Mouse (Mus musculus) lung, postnatal 0 days (tissue): Measurements from ENCODE around the gene Armc12. TPM values are rescaled to one million over a fixed set of nuclear protein-coding genes. Genes with fewer than 3 reads are reported as not detected.

Source experiments
- ATAC-seq: fragments of 200-750 bp; cut with Nextera tagmentation; 2 replicates; pipeline ENCODE4 v1.8.0; 2017; ENCODE audit warnings: moderate library complexity
- DNase-seq: peaks from one replicate; pipeline ENCODE4 v3.0.0-alpha.2; 2016; ENCODE audit warnings: low spot score
- H3K27ac ChIP-seq: fragments of 300-500 bp; sonication (generic); 2 replicates; pipeline ENCODE4 v1.5.1; 2014; ENCODE audit warnings: antibody characterized with exemption, mild to moderate bottlenecking, low read length, mixed read lengths
- H3K27me3 ChIP-seq: fragments of 300-500 bp; sonication (generic); replicated peaks from 2 replicates; pipeline ENCODE4 v1.6.1; 2014; ENCODE audit warnings: low read length, mixed read lengths; ENCODE audit not compliant: insufficient read depth
- H3K36me3 ChIP-seq: fragments of 300-500 bp; sonication (generic); 2 replicates; pipeline ENCODE4 v1.6.1; 2014; ENCODE audit warnings: low read length, mixed read lengths; ENCODE audit not compliant: insufficient read depth
- H3K4me1 ChIP-seq: fragments of 300-500 bp; sonication (generic); 2 replicates; pipeline ENCODE4 v1.6.1; 2014; ENCODE audit warnings: antibody characterized with exemption, low read depth, low read length, mixed read lengths; ENCODE audit not compliant: insufficient read depth
- H3K4me2 ChIP-seq: fragments of 300-500 bp; sonication (generic); replicated peaks from 2 replicates; pipeline ENCODE4 v1.6.1; 2014; ENCODE audit warnings: low read depth, mild to moderate bottlenecking, low read length, moderate library complexity, mixed read lengths
- H3K4me3 ChIP-seq: fragments of 300-500 bp; sonication (generic); 2 replicates; pipeline ENCODE4 v1.5.1; 2014; ENCODE audit warnings: low read depth, low read length
- H3K9ac ChIP-seq: fragments of 300-500 bp; sonication (generic); replicated peaks from 2 replicates; pipeline ENCODE4 v1.6.1; 2014; ENCODE audit warnings: low read depth, mild to moderate bottlenecking
- H3K9me3 ChIP-seq: fragments of 300-500 bp; sonication (generic); 2 replicates; pipeline ENCODE4 v1.6.1; 2016; ENCODE audit warnings: low read length, mixed read lengths
- CTCF ChIP-seq: IDR thresholded peaks from 2 replicates; pipeline ENCODE4 v1.5.1; 2016; ENCODE audit warnings: antibody characterized with exemption, mild to moderate bottlenecking
- EP300 ChIP-seq: IDR thresholded peaks from 2 replicates; pipeline ENCODE4 v1.6.1; 2016; ENCODE audit warnings: antibody characterized with exemption, mild to moderate bottlenecking, control low read depth
- WGBS: fragments of 180-500 bp; shearing (Covaris S2); extraction: QIAGEN DNeasy Blood & Tissue Kit; methylation state at CpG from one replicate; pipeline ENCODE4 v1.1.7; 2014; 5-methylcytosine and 5-hydroxymethylcytosine counted together
- polyA plus RNA-seq: library from polyadenylated mRNA; unstranded; fragments of >200 nt; fragmentation: Nextera tagmentation; extraction: Ambion mirVana; gene quantifications from 2 replicates; pipeline ENCODE4 v1.2.1, GENCODE M21; 2015

Gene Armc12
- polyA plus RNA-seq, 1 experiment from 2014 or later = not detected

DNA sequence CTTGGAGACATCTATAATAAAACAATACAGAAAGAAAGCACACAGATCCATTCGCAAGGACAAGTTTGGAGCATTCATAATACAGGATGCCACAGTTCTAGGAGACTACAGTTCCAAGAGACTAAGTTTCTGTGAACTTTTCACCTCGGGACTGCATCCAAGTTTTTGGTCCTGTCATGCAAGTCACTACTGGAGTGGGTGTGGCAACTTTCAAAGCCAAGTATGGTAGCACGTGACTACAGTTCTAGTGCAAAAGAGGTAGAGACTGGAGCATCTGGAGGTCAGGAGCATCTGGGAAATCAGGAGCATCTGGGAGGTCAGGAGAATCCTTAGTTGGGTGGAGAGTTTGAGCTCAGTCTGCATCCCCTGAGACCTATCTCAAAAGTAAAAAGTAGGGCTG lies 41.3 kb downstream of the Armc12 start:
- no peak overlapping the region for H3K4me3 ChIP-seq
- H3K4me2 ChIP-seq = no peak overlapping the region
- H3K36me3 ChIP-seq = no peaks in the 10 kb centered on the region
- H3K27me3 ChIP-seq = no peaks in the 10 kb centered on the region
- no peak overlapping the region for H3K27ac ChIP-seq
- DNase-seq (no peak), ATAC-seq (no peak)
- H3K9ac ChIP-seq = no peak overlapping the region
- TF ChIP-seq CTCF = no peak
- TF ChIP-seq EP300 = no peak
- 67% methylated on average over 3 of the region's 3 CpGs for WGBS
- H3K4me1 ChIP-seq = no peaks in the 10 kb centered on the region
- no peaks in the 10 kb centered on the region for H3K9me3 ChIP-seq

DNA sequence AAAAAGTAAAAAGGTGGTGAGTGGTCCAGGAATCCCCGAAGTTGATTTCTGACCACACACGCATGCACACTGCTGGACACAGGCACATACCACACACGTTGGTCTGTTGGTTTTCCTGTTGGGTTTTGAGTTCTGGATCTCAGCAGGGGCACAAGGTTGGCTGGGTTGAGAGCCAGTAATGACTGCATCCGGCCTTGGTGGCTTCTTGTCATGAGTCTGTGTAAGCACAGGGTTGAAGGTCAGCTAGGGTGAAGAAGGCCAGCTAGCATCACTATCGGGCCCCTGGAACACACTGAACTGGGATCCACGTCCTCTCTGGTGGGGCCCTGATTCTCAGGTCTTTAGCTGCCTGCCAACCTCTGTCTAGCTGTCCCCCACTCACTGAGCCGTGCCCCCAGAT lies 41.9 kb downstream of the Armc12 start:
- Histone ChIP-seq H3K9ac (no peak overlapping the region), H3K4me1 (no peaks in the 10 kb centered on the region), H3K36me3 (no peaks in the 10 kb centered on the region), H3K27me3 (no peaks in the 10 kb centered on the region), H3K9me3 (no peaks in the 10 kb centered on the region), H3K4me2 (no peak overlapping the region), H3K4me3 (no peak overlapping the region), H3K27ac (no peak overlapping the region)
- no peak for ATAC-seq
- no peak for DNase-seq
- 77% methylated on average over 7 of the region's 7 CpGs for WGBS
- TF ChIP-seq EP300 = no peak
- no peak for TF ChIP-seq CTCF

DNA sequence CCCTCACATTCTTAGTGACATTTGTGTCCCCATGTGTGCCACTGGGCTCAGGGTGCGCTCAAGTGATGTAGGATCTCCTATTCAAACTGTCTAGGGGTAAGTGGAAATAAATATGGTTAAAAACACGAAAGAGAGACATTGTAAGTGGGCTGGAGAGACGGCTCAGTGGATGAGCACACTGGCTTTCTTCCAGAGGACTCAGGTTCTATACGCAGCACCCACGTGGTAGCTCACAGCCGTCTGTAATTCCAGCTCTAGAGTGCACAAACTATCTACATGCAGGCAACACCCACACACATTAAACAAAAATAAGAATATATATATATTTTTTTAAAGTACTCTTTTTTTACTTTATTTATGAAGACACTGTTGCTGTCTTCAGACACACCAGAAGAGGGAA lies 42.3 kb downstream of the Armc12 start:
- DNase-seq (no peak), ATAC-seq (no peak)
- TF ChIP-seq EP300 (no peak), CTCF (no peak)
- Histone ChIP-seq H3K4me2 (no peak overlapping the region), H3K36me3 (no peaks in the 10 kb centered on the region), H3K4me1 (no peaks in the 10 kb centered on the region), H3K27ac (no peak overlapping the region), H3K27me3 (no peaks in the 10 kb centered on the region), H3K9ac (no peak overlapping the region), H3K9me3 (no peaks in the 10 kb centered on the region), H3K4me3 (no peak overlapping the region)
- 73% methylated on average over 6 of the region's 6 CpGs for WGBS

DNA sequence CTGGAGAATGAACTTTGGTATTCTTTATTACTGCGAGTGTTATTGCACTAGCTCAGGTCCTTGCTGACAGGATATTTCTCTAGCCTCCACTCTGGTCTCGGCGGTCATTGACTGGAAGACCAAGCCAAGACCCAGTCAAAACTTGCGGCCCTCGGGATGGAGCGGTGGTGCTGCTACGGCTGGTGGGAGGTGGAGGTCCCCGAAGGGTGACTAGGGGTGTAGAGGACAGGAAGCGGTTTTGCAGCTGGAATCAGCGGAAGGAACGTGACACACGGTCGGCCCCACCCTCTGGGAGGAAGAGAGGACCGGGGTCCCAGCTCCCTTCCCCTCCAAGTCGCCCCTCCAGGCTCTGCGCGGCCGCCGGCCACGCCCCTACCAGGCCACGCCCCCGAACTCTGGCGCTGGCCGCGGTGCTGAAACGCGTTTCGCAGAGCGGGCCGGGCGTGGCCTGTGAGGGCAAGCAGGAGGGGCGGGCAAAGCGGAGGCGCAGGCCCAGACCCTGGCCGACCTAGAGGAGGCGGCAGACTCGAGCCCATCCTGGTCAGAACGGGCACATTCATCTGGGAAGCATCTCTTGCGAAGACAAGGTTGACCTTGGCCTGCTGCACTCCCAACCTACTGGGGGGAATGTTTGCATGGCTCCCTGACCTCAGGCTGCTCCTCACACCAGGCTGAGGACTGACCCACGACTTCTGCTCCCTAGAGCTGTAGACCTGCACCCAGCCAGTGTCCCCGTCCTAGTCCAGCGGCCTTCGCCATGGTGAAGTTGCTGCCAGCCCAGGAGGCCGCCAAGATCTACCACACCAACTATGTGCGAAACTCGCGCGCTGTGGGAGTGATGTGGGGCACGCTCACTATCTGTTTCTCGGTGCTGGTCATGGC lies 44.9 kb downstream of the Armc12 start, which contains the start of gene Lhfpl5:
Lhfpl5 (plus strand) TSS at position 398 of the 882 bp plus-strand sequence.
- TF ChIP-seq CTCF (no peak), EP300 (no peak)
- H3K4me2 ChIP-seq = peak within 1 kb of the TSS; percentile 11; the same call in 1 of the 2 replicates
- H3K4me3 ChIP-seq = no peak within 1 kb of the TSS
- H3K4me1 ChIP-seq = no peaks in the 10 kb centered on the region
- no peaks in the 10 kb centered on the region for H3K27me3 ChIP-seq
- WGBS = 21% methylated on average over 48 of the region's 50 CpGs
- H3K9me3 ChIP-seq = no peaks in the 10 kb centered on the region
- DNase-seq = peak; percentile 52
- peak; percentile 80 for ATAC-seq
- no peak within 1 kb of the TSS for H3K27ac ChIP-seq
- no peak within 1 kb of the TSS for H3K9ac ChIP-seq
- H3K36me3 ChIP-seq = no peaks in the 10 kb centered on the region

DNA sequence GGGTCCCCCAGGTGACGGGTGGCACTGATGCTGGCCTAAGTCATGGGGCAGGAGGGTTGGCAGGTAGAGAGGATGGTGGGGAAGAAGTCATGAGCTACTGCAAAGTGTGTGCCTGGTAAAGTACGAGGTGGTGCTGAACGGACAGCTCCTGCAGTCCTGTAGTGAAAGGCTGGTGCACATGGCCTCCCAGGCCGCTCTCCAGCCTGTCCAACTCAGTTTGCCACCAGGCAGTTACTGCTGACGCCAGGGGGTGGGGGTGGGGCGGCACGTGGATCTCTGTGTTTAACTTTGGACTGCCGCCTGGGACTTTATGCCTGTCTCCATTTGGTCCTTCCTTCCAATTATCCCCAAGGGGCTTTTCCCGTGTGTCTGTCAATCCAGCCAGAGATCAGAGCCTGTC lies 49.8 kb downstream of the Armc12 start:
- TF ChIP-seq EP300 = no peak
- no peak for TF ChIP-seq CTCF
- Histone ChIP-seq H3K27me3 (no peaks in the 10 kb centered on the region), H3K36me3 (no peaks in the 10 kb centered on the region), H3K4me3 (no peak overlapping the region), H3K27ac (no peak overlapping the region), H3K9ac (no peak overlapping the region), H3K4me2 (no peak overlapping the region), H3K9me3 (no peaks in the 10 kb centered on the region), H3K4me1 (no peaks in the 10 kb centered on the region)
- WGBS = 4% methylated on average over 9 of the region's 9 CpGs
- DNase-seq = peak; percentile 88
- ATAC-seq = peak; percentile 80

DNA sequence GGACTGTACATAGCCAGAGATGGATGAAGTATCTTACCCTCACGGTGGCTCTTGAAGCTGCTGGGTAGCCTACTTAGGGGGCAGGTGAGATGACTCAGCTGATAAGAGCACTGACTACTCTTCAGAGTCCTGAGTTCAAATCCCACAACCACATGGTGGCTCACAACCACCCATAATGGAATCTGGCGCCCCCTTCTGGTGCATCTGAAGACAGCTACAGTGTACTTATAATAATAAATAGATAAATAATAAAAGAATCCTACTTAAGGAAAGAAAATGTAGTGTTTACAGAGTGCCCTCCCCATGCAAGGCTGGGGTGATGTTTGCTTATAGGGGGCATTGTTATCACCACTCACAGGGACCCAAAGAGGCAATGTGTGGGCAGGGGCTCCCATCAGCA lies 50.5 kb downstream of the Armc12 start:
- Histone ChIP-seq H3K4me3 (no peak overlapping the region), H3K36me3 (no peaks in the 10 kb centered on the region), H3K9ac (no peak overlapping the region), H3K9me3 (no peaks in the 10 kb centered on the region), H3K4me1 (no peaks in the 10 kb centered on the region), H3K27me3 (no peaks in the 10 kb centered on the region), H3K27ac (no peak overlapping the region), H3K4me2 (no peak overlapping the region)
- ATAC-seq (no peak), DNase-seq (no peak)
- 51% methylated on average over 2 of the region's 2 CpGs for WGBS
- TF ChIP-seq CTCF (no peak; the same call in 1 of the 2 replicates), EP300 (no peak)
